Mouse (Mus musculus) E14TG2a.4 (cell line): ENCODE results near the gene Mdh2.

ENCODE experiments used
- H3K27me3 ChIP-seq: 2 replicates; pipeline ENCODE4 v1.6.1; 2014; ENCODE audit warnings: low read length, control low read depth; ENCODE audit not compliant: insufficient read depth
- H3K36me3 ChIP-seq: 2 replicates; pipeline ENCODE4 v1.6.1; 2014; ENCODE audit warnings: low read length, control low read depth; ENCODE audit not compliant: insufficient read depth
- H3K4me1 ChIP-seq: replicated peaks from 2 replicates; pipeline ENCODE4 v1.6.1; 2014; ENCODE audit warnings: low read depth, low read length, control low read depth
- H3K4me3 ChIP-seq: replicated peaks from 2 replicates; pipeline ENCODE4 v1.5.1; 2014; ENCODE audit warnings: mild to moderate bottlenecking, low read length
- H3K9me3 ChIP-seq: 2 replicates; pipeline ENCODE4 v1.6.1; 2014; ENCODE audit warnings: low read length, control low read depth
- CTCF ChIP-seq: conservative IDR thresholded peaks from 2 replicates; pipeline ENCODE4 v1.5.1; 2014; ENCODE audit warnings: low read length
- NANOG ChIP-seq: IDR thresholded peaks from 2 replicates; pipeline ENCODE4 v1.6.1; 2014; ENCODE audit warnings: borderline replicate concordance, low read length, mixed read lengths
- POU5F1 ChIP-seq: IDR thresholded peaks from 2 replicates; pipeline ENCODE4 v1.6.1; 2014; ENCODE audit warnings: low read length, borderline replicate concordance

The Mdh2 gene

GRCm38 (mm10) chr5:135834769-135835491 is 56.6 kb downstream of the Mdh2 start:
- Histone ChIP-seq H3K4me1 (peaks cover 54% of the 10 kb centered on the region), H3K9me3 (peaks cover 6% of the 10 kb centered on the region), H3K4me3 (peak overlapping the region; percentile 86), H3K27me3 (peaks cover 15% of the 10 kb centered on the region), H3K36me3 (no peaks in the 10 kb centered on the region)
- no peak for TF ChIP-seq NANOG
- TF ChIP-seq CTCF, result no peak
- TF ChIP-seq POU5F1, result no peak

- peaks cover 52% of the 10 kb centered on the region for H3K4me1 ChIP-seq
- no peaks in the 10 kb centered on the region for H3K36me3 ChIP-seq
- H3K4me3 ChIP-seq, result peak overlapping the region; percentile 86
- TF ChIP-seq NANOG (no peak), POU5F1 (no peak), CTCF (no peak)
- H3K9me3 ChIP-seq, result peaks cover under 1% of the 10 kb centered on the region
- peaks cover 15% of the 10 kb centered on the region for H3K27me3 ChIP-seq
Observed at GRCm38 (mm10) chr5:135835492-135835858, 57.2 kb downstream of the Mdh2 start.

GRCm38 (mm10) chr5:135835981-135836380 is 57.7 kb downstream of the Mdh2 start:
- Histone ChIP-seq H3K4me3 (peak overlapping the region; percentile 86), H3K9me3 (no peaks in the 10 kb centered on the region), H3K4me1 (peaks cover 52% of the 10 kb centered on the region), H3K27me3 (peaks cover 15% of the 10 kb centered on the region), H3K36me3 (no peaks in the 10 kb centered on the region)
- TF ChIP-seq CTCF (no peak), POU5F1 (no peak), NANOG (no peak)
